Mouse (Mus musculus): ENCODE measurements around the gene Oasl2. TPM values are rescaled to one million over a fixed set of nuclear protein-coding genes. Genes with fewer than 3 reads are reported as not detected.

The Oasl2 gene
- polyA plus RNA-seq, 1 experiment from 2014 or later: 1.8 TPM

DNA sequence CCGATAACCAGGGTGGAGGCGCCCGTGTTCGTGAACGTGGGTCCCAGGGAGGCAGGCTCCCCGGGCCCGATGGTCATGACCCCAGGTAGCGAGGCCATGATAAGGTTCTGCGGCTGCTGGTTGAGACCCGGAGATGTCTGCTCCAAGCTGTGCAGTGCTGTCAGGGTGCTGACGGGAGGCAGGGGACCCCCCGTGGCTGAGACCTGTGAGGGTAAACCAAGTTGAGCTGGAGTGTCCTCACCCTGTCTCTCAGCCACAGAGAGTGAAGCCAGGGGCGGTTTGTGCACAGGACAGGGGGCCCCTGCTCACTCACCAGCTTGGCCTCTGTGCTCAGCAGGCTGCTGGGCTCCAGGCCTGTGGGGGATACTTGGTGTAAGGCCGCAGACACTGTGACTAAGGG, 56.6 kb downstream of the Oasl2 start:
- Histone ChIP-seq H3K4me3 (ENCODE audit: low read depth, low read length) (no peak overlapping the region), H3K27ac (ENCODE audit: low read depth, low read length) (no peak overlapping the region), H3K9me3 (ENCODE audit: control insufficient read depth, low read length) (no peaks in the 10 kb centered on the region), H3K36me3 (ENCODE audit: control insufficient read depth, insufficient read depth, low read length) (no peaks in the 10 kb centered on the region), H3K4me2 (ENCODE audit: low read depth) (no peak overlapping the region), H3K27me3 (ENCODE audit: control insufficient read depth, insufficient read depth, low read length) (no peaks in the 10 kb centered on the region), H3K4me1 (ENCODE audit: control insufficient read depth, insufficient read depth, low read length) (0 out of 2 replicates have a peak, but pooled peaks cover 2% of the 10 kb centered on the region), H3K9ac (ENCODE audit: low read length) (no peak overlapping the region)
- 91% methylated on average over 14 of the region's 14 CpGs for WGBS
- ATAC-seq (ENCODE audit: insufficient read depth, low FRiP score, low TSS enrichment): no peak
- no peak for DNase-seq (ENCODE audit: low spot score)

GRCm38 (mm10) chr5:114958069-114958468, 61.3 kb downstream of the Oasl2 start:
- Histone ChIP-seq H3K27ac (ENCODE audit: low read depth, low read length) (no peak overlapping the region), H3K4me1 (ENCODE audit: control insufficient read depth, insufficient read depth, low read length) (no peaks in the 10 kb centered on the region), H3K27me3 (ENCODE audit: control insufficient read depth, insufficient read depth, low read length) (no peaks in the 10 kb centered on the region), H3K36me3 (ENCODE audit: control insufficient read depth, insufficient read depth, low read length) (no peaks in the 10 kb centered on the region), H3K9ac (ENCODE audit: low read length) (no peak overlapping the region), H3K9me3 (ENCODE audit: control insufficient read depth, low read length) (no peaks in the 10 kb centered on the region), H3K4me3 (ENCODE audit: low read depth, low read length) (no peak overlapping the region), H3K4me2 (ENCODE audit: low read depth) (no peak overlapping the region)
- WGBS: 91% methylated on average over 5 of the region's 5 CpGs
- ATAC-seq (ENCODE audit: insufficient read depth, low FRiP score, low TSS enrichment) (no peak), DNase-seq (ENCODE audit: low spot score) (no peak)

Small RNA genes within 50 kb of the gene (microRNA-seq; reads per million reads assigned to microRNA genes)
- 6.8 reads per million, percentile 17 among the genes with 10 or more reads in this experiment for gene Mir6240

Other genes starting within 250 kb of the Oasl2 start
- gene Trpv4, start 238.5 kb upstream of the Oasl2 start, polyA plus RNA-seq (2014; fragmentation: Nextera tagmentation; extraction: Ambion mirVana): 0.32 and 0.81 TPM in 2 replicates
- 68.9 and 72.6 TPM in 2 replicates for gene Gltp, start 206.0 kb upstream of the Oasl2 start, polyA plus RNA-seq (2014; fragmentation: Nextera tagmentation; extraction: Ambion mirVana)
- gene Tchp, start 189.2 kb upstream of the Oasl2 start, polyA plus RNA-seq (2014; fragmentation: Nextera tagmentation; extraction: Ambion mirVana): 12.8 and 14.3 TPM in 2 replicates
- 75.4 and 88.6 TPM in 2 replicates for gene Ankrd13a, start 122.3 kb upstream of the Oasl2 start, polyA plus RNA-seq (2014; fragmentation: Nextera tagmentation; extraction: Ambion mirVana)
- 35.1 and 46.9 TPM in 2 replicates for gene Git2, start 121.4 kb upstream of the Oasl2 start, polyA plus RNA-seq (2014; fragmentation: Nextera tagmentation; extraction: Ambion mirVana)
- 162 TPM in 2 replicates for gene 1500011B03Rik, start 73.5 kb upstream of the Oasl2 start, polyA plus RNA-seq (2014; fragmentation: Nextera tagmentation; extraction: Ambion mirVana)
- not detected in 2 replicates for gene 4930519G04Rik, start 43.3 kb upstream of the Oasl2 start, polyA plus RNA-seq (2014; fragmentation: Nextera tagmentation; extraction: Ambion mirVana)
- 0.39 and 0.54 TPM in 2 replicates for gene Gm9936, start 38.3 kb upstream of the Oasl2 start, polyA plus RNA-seq (2014; fragmentation: Nextera tagmentation; extraction: Ambion mirVana)
- gene Oasl1, start 26.3 kb downstream of the Oasl2 start, polyA plus RNA-seq (2014; fragmentation: Nextera tagmentation; extraction: Ambion mirVana): 0.20 TPM in 1 of 2 replicates, not detected in the other
- gene 2210016L21Rik, start 45.2 kb downstream of the Oasl2 start, polyA plus RNA-seq (2014; fragmentation: Nextera tagmentation; extraction: Ambion mirVana): 47.2 and 48.8 TPM in 2 replicates
- gene Hnf1a, start 74.2 kb downstream of the Oasl2 start, polyA plus RNA-seq (2014; fragmentation: Nextera tagmentation; extraction: Ambion mirVana): not detected in 2 replicates
- 43.6 and 45.1 TPM in 2 replicates for gene Sppl3, start 114.2 kb downstream of the Oasl2 start, polyA plus RNA-seq (2014; fragmentation: Nextera tagmentation; extraction: Ambion mirVana)
- gene Gm10401, start 201.4 kb downstream of the Oasl2 start, polyA plus RNA-seq (2014; fragmentation: Nextera tagmentation; extraction: Ambion mirVana): 27.2 and 29.5 TPM in 2 replicates
- gene Acads, start 222.4 kb downstream of the Oasl2 start, polyA plus RNA-seq (2014; fragmentation: Nextera tagmentation; extraction: Ambion mirVana): 27.7 and 31.3 TPM in 2 replicates
- gene Unc119b, start 238.0 kb downstream of the Oasl2 start, polyA plus RNA-seq (2014; fragmentation: Nextera tagmentation; extraction: Ambion mirVana): 67.7 and 73.4 TPM in 2 replicates